Mouse (Mus musculus) liver (tissue): ENCODE measurements around the gene Tbxas1.

Experiments
- DNase-seq: peaks from one replicate; pipeline ENCODE4 v3.0.0-alpha.2; 2020; ENCODE audit warnings: mixed read lengths

The Tbxas1 gene

GRCm38 (mm10) chr6:38860301-38860700 is 14.9 kb upstream of the Tbxas1 start:
- DNase-seq: no peak

- DNase-seq: no peak
Observed at GRCm38 (mm10) chr6:38863595-38863994, 11.6 kb upstream of the Tbxas1 start.

GRCm38 (mm10) chr6:38865805-38866204 is 9.4 kb upstream of the Tbxas1 start:
- DNase-seq: no peak

- no peak for DNase-seq
Observed at GRCm38 (mm10) chr6:38866357-38866756, 8.8 kb upstream of the Tbxas1 start.

DNA sequence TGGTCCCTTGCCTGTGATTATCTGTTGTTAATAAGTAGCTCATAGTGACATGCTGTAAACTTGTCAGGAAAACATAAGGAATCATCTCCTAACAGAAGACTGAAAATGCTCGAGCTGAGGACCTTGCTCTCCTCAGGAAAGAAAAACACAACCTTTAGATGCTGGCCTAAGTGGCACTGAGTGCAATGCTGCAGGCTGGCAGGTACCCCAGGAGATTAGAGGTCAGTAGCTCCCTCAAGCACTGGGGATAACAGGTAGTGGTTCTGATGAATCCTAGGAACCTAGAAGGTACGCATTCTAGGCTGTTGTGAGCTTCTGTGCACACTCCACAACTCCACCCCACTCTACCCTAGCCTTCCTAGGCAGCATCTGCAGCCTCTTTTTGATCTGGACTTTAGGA is 8.4 kb upstream of the Tbxas1 start:
- no peak for DNase-seq

- DNase-seq: no peak
Observed at GRCm38 (mm10) chr6:38867291-38867690, 7.9 kb upstream of the Tbxas1 start.

GRCm38 (mm10) chr6:38868974-38869373 is 6.2 kb upstream of the Tbxas1 start:
- DNase-seq: no peak

DNA sequence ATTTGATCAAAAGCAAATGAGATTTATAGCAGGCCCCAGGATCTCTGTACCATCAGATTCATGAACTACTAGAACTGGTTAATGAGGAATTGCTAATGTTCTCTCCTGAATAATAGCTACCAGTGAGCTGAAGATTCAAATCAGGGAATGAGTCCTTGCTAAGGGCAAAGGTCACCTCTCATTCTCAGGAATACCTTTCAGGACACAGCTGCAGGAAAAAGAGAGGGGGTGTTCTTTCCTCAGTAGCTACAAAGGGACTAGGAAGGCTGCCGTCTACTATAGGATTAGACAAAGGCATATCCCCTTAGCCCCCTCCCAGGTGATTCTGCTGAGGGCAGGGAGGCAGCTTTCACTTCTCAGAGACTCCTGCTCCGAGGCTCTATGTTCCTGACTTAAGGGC is 5.1 kb upstream of the Tbxas1 start:
- no peak for DNase-seq

GRCm38 (mm10) chr6:38871051-38871450 is 4.2 kb upstream of the Tbxas1 start:
- peak; percentile 49 for DNase-seq

- DNase-seq: no peak
Observed at GRCm38 (mm10) chr6:38873316-38873715, 1.9 kb upstream of the Tbxas1 start.

- peak; percentile 77 for DNase-seq
Observed at GRCm38 (mm10) chr6:38874035-38874434, 1.2 kb upstream of the Tbxas1 start.

DNA sequence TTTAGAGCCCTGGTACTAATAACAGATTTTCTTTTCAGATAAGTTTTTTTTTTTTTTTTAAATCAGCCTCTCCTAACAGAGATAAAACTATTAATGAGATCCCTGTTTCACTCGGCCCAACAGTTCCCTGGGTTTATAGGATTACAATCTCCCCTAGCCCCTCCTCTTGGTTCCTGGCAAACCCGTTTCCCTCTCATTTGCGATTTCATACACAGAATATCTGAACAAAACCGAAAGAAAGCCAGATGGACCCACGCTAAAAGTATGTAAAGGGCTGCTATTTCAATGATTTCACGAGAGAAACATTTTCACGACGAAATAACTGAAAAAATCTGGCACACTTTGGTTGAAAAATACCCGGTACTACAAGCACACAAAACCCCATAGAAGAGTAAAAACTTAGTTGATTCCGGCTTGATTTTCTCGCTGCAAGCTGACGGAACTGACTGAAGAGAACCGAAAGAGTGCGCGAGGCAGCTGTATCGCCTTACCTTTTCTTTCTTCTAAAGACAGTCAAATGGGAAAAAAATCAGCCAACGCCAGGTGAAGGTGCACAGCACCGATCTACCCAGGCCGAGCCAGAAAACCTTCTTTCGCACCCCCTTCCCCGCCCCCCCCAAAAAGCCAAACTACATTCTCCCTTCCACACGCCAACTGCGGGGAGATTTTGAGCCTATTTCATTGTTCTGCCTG is 493 bp upstream of the Tbxas1 start:
- peak; percentile 55 for DNase-seq

GRCm38 (mm10) chr6:38876071-38876911 is 1.1 kb downstream of the Tbxas1 start, which contains the start of gene Hipk2:
Gene Hipk2, minus strand, starts transcription at chr6:38876165.
- peak; percentile 88 for DNase-seq

- no peak for DNase-seq
Observed at GRCm38 (mm10) chr6:38877674-38878073, 2.5 kb downstream of the Tbxas1 start.

GRCm38 (mm10) chr6:38881468-38881867 is 6.3 kb downstream of the Tbxas1 start:
- no peak for DNase-seq

DNA sequence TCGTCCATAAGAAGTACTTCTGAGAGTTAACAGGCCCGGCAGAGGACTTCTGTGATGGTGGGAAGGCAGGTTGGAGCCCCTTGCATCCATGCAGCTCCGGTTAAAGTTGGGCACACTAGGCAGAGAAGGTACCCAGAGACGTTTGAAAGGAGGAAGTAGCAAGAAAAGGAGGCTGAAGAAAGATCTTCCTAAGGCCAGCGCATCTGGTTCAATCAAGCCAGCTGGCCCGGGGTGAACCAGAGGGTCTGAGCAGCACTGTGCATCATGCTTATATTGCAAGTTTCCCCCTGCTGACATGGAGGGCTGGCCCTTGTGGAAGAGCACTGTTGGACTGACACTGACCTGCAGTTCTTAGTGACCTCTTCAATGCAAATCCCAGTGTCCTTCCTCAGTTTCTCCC is 6.8 kb downstream of the Tbxas1 start:
- no peak for DNase-seq

DNA sequence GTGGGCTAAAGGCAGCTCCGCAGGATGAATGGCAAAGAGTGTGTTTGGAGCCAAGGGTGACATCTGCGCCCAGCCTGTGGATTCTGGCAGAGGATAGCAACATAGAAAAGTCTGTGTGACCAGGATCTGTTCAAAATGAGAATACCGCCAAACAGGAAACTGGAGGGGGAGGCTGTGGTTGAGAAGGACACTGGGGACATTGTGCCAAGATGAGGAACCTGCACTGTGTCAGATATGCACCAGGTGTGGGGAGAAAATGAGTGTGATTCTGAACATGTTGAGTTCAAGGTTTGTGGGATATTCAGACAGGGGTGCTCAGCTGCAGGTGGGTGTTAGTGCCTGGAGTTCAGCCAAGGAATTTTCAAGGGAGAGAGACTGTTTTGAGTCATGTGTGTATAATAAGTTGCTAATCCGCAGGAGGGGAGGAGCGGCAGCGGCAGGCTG is 7.5 kb downstream of the Tbxas1 start:
- DNase-seq: no peak

GRCm38 (mm10) chr6:38884482-38884881 is 9.3 kb downstream of the Tbxas1 start:
- no peak for DNase-seq

- DNase-seq: no peak
Observed at GRCm38 (mm10) chr6:38885132-38885531, 9.9 kb downstream of the Tbxas1 start.

GRCm38 (mm10) chr6:38887436-38887835 is 12.2 kb downstream of the Tbxas1 start:
- DNase-seq: no peak

- no peak for DNase-seq
Observed at GRCm38 (mm10) chr6:38889156-38889555, 14.0 kb downstream of the Tbxas1 start.

GRCm38 (mm10) chr6:38892017-38892416 is 16.8 kb downstream of the Tbxas1 start:
- peak; percentile 59 for DNase-seq

DNA sequence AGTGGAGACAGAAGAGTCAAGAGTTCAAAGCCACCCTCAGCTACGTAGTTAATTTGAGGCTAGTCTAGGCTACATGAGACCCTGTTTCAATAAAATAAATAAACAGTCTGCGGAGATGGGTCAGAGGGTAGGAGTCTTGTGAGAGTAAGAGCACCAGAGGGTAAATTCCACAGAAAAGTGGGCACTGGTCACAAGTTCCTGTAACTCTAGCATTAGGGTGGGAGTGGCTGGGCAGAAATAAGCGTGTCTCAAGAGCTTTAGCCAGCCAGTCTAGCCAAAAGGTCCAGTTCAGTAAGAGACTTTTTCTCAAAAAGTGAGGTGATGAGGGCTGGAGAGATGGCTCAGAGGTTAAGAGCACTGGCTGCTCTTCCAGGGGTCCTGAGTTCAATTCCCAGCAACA is 18.4 kb downstream of the Tbxas1 start:
- no peak for DNase-seq

DNA sequence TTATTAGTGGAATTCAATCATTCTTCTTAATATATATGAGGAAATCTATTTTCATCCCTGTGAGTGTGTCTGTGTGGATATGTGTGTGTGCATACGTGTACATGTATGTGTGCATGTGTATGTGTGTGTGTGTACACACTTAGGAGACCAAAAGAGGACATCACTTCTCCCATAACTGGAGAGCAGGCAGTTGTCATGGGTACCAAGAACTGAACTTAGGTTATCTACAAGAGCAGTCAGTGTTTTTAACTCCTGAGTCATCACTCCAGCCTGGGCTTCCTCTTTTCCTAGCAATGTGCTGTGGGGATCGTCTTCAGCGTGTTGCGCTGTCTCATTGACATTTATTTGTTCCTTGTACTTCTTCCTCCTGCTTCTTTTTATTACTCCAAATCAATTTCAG is 24.9 kb downstream of the Tbxas1 start:
- DNase-seq: peak; percentile 81
